Comparison of ENCODE assay signal across 9 mouse cellular contexts in genomic region chr11:35006773-35007567, GRCm38 (mm10).
A peak's percentile ranks its signal among the peaks of the same experiment; 100 is the strongest.
DNase-seq lines count a peak whose midpoint lies in the region.
"Had no signal": no experiment of that assay in that cellular context is flagged by ENCODE, and none has a peak within 500 bp of the region (broad histone marks: within the 10 kb centered on the region; RNA-seq: fewer than 3 reads in every experiment).

No protein-coding gene starts in this region.

- DNase-seq in cerebellum, postnatal 14 days = peak; percentile 40 to 57
- no peak for DNase-seq in cerebellum, postnatal 4 days (ENCODE audit: low spot score in 2 of 2)
- DNase-seq in ZHBTc4 (ENCODE audit: low read depth, low spot score) (peak; percentile 51), MN1 (ENCODE audit: low spot score) (no peak)
- peak; percentile 21 for DNase-seq in kidney, postnatal 10 days
- peak; percentile 66 for DNase-seq in lung, postnatal 25 days (ENCODE audit: low spot score)
- no peak for DNase-seq in frontal cortex, adult 2 months (ENCODE audit: extremely low spot score in 1 of 2, low spot score in 1 of 2)
- no peak for DNase-seq in T-cell, adult 2 months (ENCODE audit: low spot score)
- DNase-seq: thymus, postnatal 25 days had no signal

Comparison
In these comparisons a context has a peak if more than half of its experiments do, and no peak if none do; other contexts are left out.
1. DNase-seq: peak in cerebellum, postnatal 14 days (2 of 2), ZHBTc4 (single experiment), kidney, postnatal 10 days (single experiment) and lung, postnatal 25 days (single experiment); none in cerebellum, postnatal 4 days (0 of 2), MN1 (single experiment), frontal cortex, adult 2 months (0 of 2) and T-cell, adult 2 months (single experiment).